Mouse (Mus musculus): ENCODE results near the gene Serpinb9f. TPM values are rescaled to one million over a fixed set of nuclear protein-coding genes. Genes with fewer than 3 reads are reported as not detected.

Gene Serpinb9f
- polyA plus RNA-seq (2017; shearing (Covaris generic)), result not detected

DNA sequence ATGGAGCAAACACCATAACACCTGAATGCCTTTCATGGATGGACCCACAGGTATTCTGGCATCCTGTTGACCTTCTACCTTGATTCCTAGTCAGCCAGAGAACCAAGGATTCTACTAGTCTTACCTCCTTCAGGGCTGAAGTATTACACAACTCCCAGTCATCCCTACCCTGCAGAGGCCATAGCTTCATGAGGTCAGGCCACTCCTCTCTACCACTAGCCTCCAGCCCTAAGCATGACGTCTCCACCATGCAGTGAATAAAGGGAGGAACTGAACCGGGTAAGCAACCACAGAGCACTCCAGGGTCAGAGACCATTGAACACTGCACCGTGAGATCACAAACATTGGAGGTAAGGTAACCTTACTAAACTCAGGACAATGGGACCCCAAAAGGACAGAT is at the start of gene Serpinb9f:
TSS of gene Serpinb9f (plus strand) at position 301 of the 400 bp plus-strand sequence.

Other genes starting within 250 kb of the Serpinb9f start
- 0.94 TPM for gene Serpinb1b, start 245.5 kb upstream of the Serpinb9f start, polyA plus RNA-seq (2017; shearing (Covaris generic))
- not detected for gene Serpinb9c, start 164.3 kb upstream of the Serpinb9f start, polyA plus RNA-seq (2017; shearing (Covaris generic))
- not detected for gene Serpinb9d, start 131.1 kb upstream of the Serpinb9f start, polyA plus RNA-seq (2017; shearing (Covaris generic))
- gene Serpinb9e, start 74.5 kb upstream of the Serpinb9f start, polyA plus RNA-seq (2017; shearing (Covaris generic)), result not detected
- gene Gm11397, start 71.7 kb downstream of the Serpinb9f start, polyA plus RNA-seq (2017; shearing (Covaris generic)), result 0.74 TPM
- gene Serpinb9g, start 160.7 kb downstream of the Serpinb9f start, polyA plus RNA-seq (2017; shearing (Covaris generic)), result not detected